Mouse (Mus musculus): Measurements from ENCODE around the gene Sgpl1. TPM values are rescaled to one million over a fixed set of nuclear protein-coding genes. Genes with fewer than 3 reads are reported as not detected.

Gene Sgpl1
- 70.3 TPM for polyA plus RNA-seq (2017; shearing (Covaris generic))

DNA sequence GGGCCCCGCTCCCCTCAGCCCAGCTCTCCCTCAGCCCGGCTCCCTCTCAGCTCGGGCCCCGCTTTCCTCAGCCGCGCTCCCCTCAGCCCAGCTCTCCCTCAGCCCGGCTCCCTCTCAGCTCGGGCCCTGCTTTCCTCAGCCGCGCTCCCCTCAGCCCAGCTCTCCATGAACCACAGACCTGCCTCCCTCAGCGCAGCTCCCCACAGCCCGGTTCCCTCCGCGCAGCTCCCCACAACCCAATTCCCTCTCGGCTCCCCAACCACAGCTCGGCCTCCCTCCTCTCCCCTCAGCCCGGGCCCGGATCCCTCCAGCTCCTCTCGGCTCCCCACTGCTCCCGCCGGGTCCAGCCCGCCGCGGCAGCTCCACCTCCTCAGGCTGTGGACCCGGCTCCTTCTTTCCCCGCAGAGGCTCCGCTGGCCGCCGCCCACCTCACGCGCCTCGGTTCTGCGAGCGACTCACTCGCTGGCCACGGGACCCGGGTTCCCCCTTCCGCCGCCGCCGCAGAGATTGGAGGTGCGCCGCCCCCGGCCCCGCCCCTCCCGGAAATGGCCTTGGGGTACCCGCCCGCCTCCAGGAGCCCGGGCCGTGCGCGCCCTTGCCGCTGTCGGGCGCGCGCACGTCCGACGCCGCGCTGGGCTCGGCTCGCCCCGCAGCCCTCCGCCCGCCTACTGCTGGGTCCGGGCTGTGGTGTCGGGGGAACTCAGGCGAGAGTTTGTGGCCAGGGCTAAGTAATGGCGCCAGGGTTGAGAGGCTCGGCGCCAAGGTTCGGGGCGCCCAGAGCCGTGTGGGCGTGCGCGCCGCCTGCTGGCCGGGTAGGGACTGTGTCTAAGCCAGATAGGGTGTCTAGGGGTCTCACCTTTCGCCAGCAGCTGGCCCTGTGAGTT, at the start of gene Sgpl1:
TSS of gene Sgpl1 (minus strand) at position 547 of the 884 bp plus-strand sequence.

DNA sequence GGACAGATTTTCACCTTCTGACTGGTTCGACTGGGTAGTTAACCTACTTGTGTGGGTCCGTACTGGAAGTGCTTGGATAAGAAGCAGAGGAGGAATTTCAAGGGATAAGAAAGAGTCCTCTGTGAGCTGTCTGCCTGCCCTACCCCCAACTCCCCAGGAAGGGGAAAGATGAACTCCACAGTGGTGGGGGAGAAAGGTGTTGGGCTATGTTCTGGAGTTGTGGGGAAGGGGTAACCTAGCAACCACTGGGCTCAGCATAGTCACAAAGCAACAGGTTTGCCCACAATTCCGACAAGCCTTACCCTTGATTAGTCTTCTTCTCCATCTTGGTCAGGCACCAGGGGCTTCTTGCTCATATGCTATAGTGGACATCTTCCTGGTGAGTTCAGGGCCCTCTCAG, 24.2 kb upstream of the Sgpl1 start, which contains the start of gene Tbata:
TSS of gene Tbata (plus strand) at position 301 of the 400 bp plus-strand sequence.

DNA sequence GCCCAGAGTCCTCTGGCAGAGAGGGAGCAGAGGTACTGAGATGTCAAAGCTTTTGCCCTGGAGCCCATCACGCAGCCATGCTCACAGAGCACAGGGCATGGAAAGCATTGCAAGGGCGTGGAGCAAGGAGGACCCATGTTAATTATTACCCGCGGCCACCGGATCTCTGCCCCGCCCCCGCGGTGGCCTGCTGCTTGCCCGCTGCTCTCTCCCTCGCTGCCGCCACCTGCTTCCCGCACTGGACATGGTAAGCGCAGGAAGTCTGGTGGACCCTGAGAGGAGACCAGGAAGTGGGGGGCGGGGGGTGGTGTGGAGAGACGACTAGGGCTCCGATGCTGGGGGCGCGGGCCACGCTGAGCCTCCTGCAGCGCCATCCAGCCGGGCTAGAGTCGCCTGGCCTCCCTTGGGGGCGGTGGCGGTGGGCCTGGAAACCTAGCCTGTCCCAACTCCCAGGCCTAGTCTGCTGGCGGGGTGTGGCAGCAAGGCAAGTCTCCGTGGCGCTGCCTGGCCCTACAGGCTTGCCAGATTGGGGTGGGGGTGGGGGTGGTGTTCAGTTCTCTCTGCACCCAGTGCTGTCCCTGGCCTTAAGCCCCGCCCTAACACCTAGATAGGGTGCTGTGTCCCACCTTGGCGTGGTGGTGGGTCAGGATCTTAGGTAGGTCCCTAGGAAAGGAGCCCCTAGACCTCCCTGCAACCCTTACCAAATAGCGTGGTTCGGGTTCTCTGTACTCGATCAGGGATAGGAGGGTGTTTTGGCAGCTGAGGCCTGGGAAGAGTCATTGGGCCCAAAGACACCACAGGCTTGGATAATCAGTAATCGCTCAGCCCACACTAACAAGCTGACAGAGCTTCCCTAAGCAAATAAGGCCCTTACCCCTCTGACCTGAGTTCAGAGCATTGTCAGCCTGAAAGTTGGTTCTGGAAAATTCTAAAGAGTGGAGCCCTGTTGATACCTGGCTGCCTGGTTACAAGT, 58.0 kb downstream of the Sgpl1 start, which contains the start of gene Pcbd1:
TSS of gene Pcbd1 (plus strand) at position 162 of the 973 bp plus-strand sequence.

Other genes with a start within 250 kb of the Sgpl1 start
- not detected for gene Pcbd1, start 58.4 kb downstream of the Sgpl1 start, polyA plus RNA-seq (2017; shearing (Covaris generic))
- not detected for gene Tbata, start 24.3 kb upstream of the Sgpl1 start, polyA plus RNA-seq (2017; shearing (Covaris generic))
- gene Adamts14, start 125.7 kb upstream of the Sgpl1 start, polyA plus RNA-seq (2017; shearing (Covaris generic)) = 2.9 TPM
- 61.0 TPM for gene Prf1, start 150.1 kb upstream of the Sgpl1 start, polyA plus RNA-seq (2017; shearing (Covaris generic))
- gene Pald1, start 235.8 kb upstream of the Sgpl1 start, polyA plus RNA-seq (2017; shearing (Covaris generic)) = not detected

All from naive thymus-derived CD4-positive, alpha-beta T cell, adult 5 months (primary cell).